Mouse (Mus musculus) neural tube, embryonic 15.5 days (tissue): ENCODE measurements around the gene Tfam. TPM values are rescaled to one million over a fixed set of nuclear protein-coding genes. Genes with fewer than 3 reads are reported as not detected.
A peak's percentile ranks its signal among the peaks of the same experiment; 100 is the strongest.

ENCODE experiments used
- ATAC-seq: fragments of 200-750 bp; cut with Nextera tagmentation; 2 replicates; pipeline ENCODE4 v1.8.0; 2017; ENCODE audit warnings: mild to moderate bottlenecking, moderate TSS enrichment, moderate library complexity; ENCODE audit not compliant: low FRiP score
- H3K27ac ChIP-seq: fragments of 300-500 bp; sonication (generic); replicated peaks from 2 replicates; pipeline ENCODE4 v1.5.1; 2015; ENCODE audit warnings: mild to moderate bottlenecking, inconsistent platforms
- H3K27me3 ChIP-seq: fragments of 300-500 bp; sonication (generic); replicated peaks from 2 replicates; pipeline ENCODE4 v1.6.1; 2015; ENCODE audit warnings: inconsistent platforms
- H3K36me3 ChIP-seq: fragments of 300-500 bp; sonication (generic); 2 replicates; pipeline ENCODE4 v1.6.1; 2015; ENCODE audit warnings: inconsistent platforms
- H3K4me1 ChIP-seq: fragments of 300-500 bp; sonication (generic); 2 replicates; pipeline ENCODE4 v1.6.1; 2015; ENCODE audit warnings: inconsistent platforms
- H3K4me2 ChIP-seq: fragments of 300-500 bp; sonication (generic); 2 replicates; pipeline ENCODE4 v1.6.1; 2015; ENCODE audit warnings: inconsistent platforms, mild to moderate bottlenecking, moderate library complexity
- H3K4me3 ChIP-seq: fragments of 300-500 bp; sonication (generic); replicated peaks from 2 replicates; pipeline ENCODE4 v1.5.1; 2015; ENCODE audit warnings: mild to moderate bottlenecking, inconsistent platforms
- H3K9ac ChIP-seq: fragments of 300-500 bp; sonication (generic); replicated peaks from 2 replicates; pipeline ENCODE4 v1.6.1; 2015; ENCODE audit warnings: mild to moderate bottlenecking, inconsistent platforms
- H3K9me3 ChIP-seq: fragments of 300-500 bp; sonication (generic); replicated peaks from 2 replicates; pipeline ENCODE4 v1.6.1; 2016; ENCODE audit warnings: inconsistent platforms
- WGBS: fragments of 180-500 bp; shearing (Covaris S2); methylation state at CpG from one replicate; pipeline ENCODE4 v1.1.7; 2015; ENCODE audit warnings: mixed read lengths; 5-methylcytosine and 5-hydroxymethylcytosine counted together
- polyA plus RNA-seq: library from polyadenylated mRNA; unstranded; fragments of >200 nt; fragmentation: Nextera tagmentation; extraction: Ambion mirVana; gene quantifications from 2 replicates; pipeline ENCODE4 v1.2.1, GENCODE M21; 2015

Gene Tfam
- polyA plus RNA-seq, result 47.8 and 60.8 TPM in 2 replicates

DNA sequence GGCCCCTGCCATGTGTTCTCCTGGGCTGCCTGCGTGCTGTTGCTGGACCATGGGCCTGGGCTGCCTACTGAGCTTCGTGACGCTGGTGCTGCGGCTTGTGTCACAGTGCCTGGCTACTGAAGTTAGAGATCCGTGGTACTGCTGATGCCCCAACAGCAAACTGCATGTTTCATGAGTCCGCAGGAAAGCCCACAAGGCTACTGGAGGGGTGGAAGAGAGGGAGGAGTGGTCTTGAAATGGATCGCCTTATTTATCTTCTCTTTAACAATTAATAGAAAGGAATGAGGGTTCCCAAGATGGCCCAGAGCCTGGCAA lies at the start of gene Tfam:
TSS of gene Tfam (minus strand) at position 41 of the 315 bp plus-strand sequence.
- peaks cover 20% of the 10 kb centered on the region for H3K36me3 ChIP-seq
- ATAC-seq, result no peak; the same call in 1 of the 2 replicates
- peaks cover 13% of the 10 kb centered on the region for H3K4me1 ChIP-seq
- H3K9ac ChIP-seq, result peak within 1 kb of the TSS; percentile 95
- H3K4me2 ChIP-seq, result peak within 1 kb of the TSS; percentile 89
- H3K27me3 ChIP-seq, result no peaks in the 10 kb centered on the region
- no peaks in the 10 kb centered on the region for H3K9me3 ChIP-seq
- H3K27ac ChIP-seq, result peak within 1 kb of the TSS; percentile 79
- WGBS, result 6% methylated on average over 7 of the region's 7 CpGs
- H3K4me3 ChIP-seq, result peak within 1 kb of the TSS; percentile 90

DNA sequence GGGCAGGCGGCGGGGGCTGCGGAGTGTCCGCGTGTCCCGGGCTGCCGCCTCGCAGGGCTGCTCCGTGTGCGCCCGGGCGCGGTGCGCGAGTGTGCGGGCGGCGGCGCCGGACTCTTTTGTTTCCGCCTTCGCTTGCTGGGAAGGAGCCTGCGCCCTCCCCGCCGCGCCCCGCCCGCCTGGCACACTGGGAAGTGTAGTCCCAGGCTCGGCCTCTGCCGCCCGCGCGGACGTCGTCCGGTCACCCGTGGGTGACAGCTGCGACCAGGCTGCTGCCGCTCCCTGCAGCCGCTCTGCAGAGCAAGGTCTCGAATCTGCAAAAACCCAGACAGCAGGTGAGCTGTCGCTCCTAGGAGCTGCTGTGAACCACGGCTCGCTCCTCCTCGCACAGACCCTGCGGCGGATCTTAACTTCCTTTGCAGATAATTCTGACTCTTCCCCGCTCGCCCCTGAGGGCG lies 47.1 kb upstream of the Tfam start, which contains the start of gene Ube2d1:
TSS of gene Ube2d1 (minus strand) at position 137 of the 455 bp plus-strand sequence.
- H3K27me3 ChIP-seq, result no peaks in the 10 kb centered on the region
- peaks cover 33% of the 10 kb centered on the region for H3K4me1 ChIP-seq
- ATAC-seq, result peak; percentile 95
- no peaks in the 10 kb centered on the region for H3K9me3 ChIP-seq
- peak within 1 kb of the TSS; percentile 92 for H3K9ac ChIP-seq
- peak within 1 kb of the TSS; percentile 67 for H3K4me2 ChIP-seq
- no peaks in the 10 kb centered on the region for H3K36me3 ChIP-seq
- H3K4me3 ChIP-seq, result peak within 1 kb of the TSS; percentile 84
- 0% methylated on average over 42 of the region's 50 CpGs for WGBS
- H3K27ac ChIP-seq, result peak within 1 kb of the TSS; percentile 89

DNA sequence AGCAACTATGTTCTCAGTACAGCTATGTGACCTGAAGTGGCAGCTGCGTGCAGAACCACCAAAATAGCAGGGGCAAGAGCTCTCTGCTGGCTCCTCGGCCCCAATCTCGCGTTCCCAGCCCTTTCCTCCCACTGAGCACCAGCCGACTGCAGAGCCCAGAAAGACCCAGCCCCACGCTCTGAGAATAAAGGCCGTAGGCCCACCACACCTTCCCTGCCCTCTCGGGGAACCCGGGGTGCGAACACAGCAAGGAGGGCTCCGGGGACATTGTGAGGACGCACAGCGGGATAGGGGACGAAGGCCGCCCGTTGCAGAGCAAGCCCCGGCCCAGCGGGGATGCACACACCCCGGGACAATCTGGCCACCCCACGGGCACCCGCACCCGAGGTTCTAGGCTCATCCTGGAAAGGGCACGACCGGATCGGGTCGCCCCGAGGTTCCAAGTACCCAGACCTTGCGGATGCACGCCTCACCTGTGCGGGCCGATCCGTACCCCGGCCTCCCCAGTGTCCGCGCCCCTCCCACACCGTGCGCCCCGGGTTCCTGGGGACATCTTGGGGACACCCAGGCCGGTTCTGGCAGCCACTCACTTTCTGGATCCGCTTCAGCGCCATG lies 46.5 kb upstream of the Tfam start:
- H3K27me3 ChIP-seq, result no peaks in the 10 kb centered on the region
- H3K36me3 ChIP-seq, result no peaks in the 10 kb centered on the region
- H3K27ac ChIP-seq, result peak overlapping the region; percentile 89
- ATAC-seq, result peak; percentile 84
- H3K4me2 ChIP-seq, result peak overlapping the region; percentile 67
- peak overlapping the region; percentile 84 for H3K4me3 ChIP-seq
- H3K4me1 ChIP-seq, result peaks cover 36% of the 10 kb centered on the region
- no peaks in the 10 kb centered on the region for H3K9me3 ChIP-seq
- WGBS, result under 1% methylated on average over 39 of the region's 41 CpGs
- H3K9ac ChIP-seq, result peak overlapping the region; percentile 92

DNA sequence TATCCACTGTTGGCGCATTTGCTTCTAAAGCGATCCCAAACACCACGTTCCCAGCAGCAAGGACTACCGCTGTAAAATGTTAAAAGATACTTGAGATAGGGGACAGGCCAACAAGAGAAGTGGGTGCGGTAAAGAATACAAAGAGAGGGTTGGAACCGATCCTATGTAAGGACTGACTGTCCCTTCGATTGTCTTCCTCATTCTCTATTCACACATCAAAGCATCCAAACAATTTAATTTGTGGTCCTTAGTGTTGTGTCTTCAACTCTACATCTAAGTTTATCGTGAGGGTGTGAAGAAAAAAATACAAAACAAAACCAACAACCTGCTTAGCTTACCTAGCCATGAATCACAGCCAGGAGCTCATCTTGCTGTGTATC lies 46.0 kb upstream of the Tfam start:
- peak overlapping the region; percentile 92 for H3K9ac ChIP-seq
- no peaks in the 10 kb centered on the region for H3K36me3 ChIP-seq
- peak overlapping the region; percentile 89 for H3K27ac ChIP-seq
- no peaks in the 10 kb centered on the region for H3K27me3 ChIP-seq
- no peaks in the 10 kb centered on the region for H3K9me3 ChIP-seq
- peaks cover 38% of the 10 kb centered on the region for H3K4me1 ChIP-seq
- no peak for ATAC-seq
- 4% methylated on average over 8 of the region's 8 CpGs for WGBS
- peak overlapping the region; percentile 67 for H3K4me2 ChIP-seq
- peak overlapping the region; percentile 84 for H3K4me3 ChIP-seq

DNA sequence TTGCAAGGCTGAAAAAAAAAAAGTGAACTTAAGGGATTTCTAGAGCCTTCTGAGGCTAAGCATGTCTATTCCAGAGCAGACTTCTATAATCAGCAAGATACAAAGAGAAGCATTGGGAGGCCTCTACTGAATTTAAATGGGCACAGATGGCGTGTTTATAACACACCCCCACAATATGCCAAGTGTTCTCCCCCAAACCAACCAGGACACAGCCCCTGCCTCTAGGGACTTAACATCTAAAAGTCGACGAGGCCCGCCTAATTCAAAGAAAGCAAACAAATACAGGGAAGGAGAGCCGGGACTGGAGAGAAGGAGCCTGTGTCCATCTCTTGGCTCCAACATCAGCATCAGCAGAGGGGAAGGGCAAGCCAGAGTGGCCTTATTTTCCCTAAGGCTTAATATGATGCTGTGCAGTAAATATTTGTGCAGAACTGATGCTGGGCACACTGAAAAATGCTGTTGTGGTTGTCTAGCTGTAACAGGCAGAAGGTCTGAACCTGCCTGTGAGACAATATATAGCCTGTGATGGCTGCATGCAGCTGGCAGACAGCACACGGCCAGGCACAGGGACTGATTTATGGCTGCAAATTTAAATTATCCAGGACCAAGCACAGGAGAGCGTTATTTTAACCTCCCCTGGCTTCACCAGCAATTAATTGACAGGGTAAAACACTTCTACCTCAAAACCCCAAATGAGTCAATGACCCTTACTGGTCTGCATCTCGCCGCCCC lies 35.1 kb upstream of the Tfam start:
- peak; percentile 25; the same call in 1 of the 2 replicates for ATAC-seq
- Histone ChIP-seq H3K4me3 (no peak overlapping the region), H3K27ac (peak overlapping the region; percentile 33), H3K27me3 (no peaks in the 10 kb centered on the region), H3K9ac (no peak overlapping the region), H3K4me1 (peaks cover 32% of the 10 kb centered on the region), H3K36me3 (no peaks in the 10 kb centered on the region), H3K4me2 (0 out of 2 replicates have a peak overlapping the region, but pooled peaks have one; percentile 1), H3K9me3 (no peaks in the 10 kb centered on the region)
- whole genome bisulfite sequencing, result 14% methylated on average over 9 of the region's 9 CpGs

DNA sequence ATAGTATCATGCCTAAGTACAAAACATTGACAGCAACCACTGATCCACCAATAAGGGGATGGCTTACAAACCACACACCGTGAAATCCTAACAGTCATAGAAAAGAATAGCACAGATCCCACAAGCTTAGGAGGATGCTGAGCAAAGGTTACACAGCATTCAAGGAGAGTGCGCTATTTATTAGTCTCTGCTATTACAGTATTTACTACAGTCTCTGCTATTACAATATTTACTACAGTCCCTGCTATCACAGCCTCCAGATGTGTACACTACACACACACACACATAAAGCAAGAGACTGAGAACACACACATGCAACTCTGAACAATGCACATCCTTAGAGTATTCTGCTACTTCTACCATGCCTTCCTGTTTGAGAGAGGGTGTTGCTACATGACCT lies 29.9 kb upstream of the Tfam start:
- WGBS, result 88% methylated on average over 2 of the region's 2 CpGs
- Histone ChIP-seq H3K9me3 (no peaks in the 10 kb centered on the region), H3K4me2 (no peak overlapping the region), H3K9ac (no peak overlapping the region), H3K4me3 (no peak overlapping the region), H3K36me3 (no peaks in the 10 kb centered on the region), H3K27ac (no peak overlapping the region), H3K4me1 (peaks cover 33% of the 10 kb centered on the region), H3K27me3 (no peaks in the 10 kb centered on the region)
- ATAC-seq, result no peak

DNA sequence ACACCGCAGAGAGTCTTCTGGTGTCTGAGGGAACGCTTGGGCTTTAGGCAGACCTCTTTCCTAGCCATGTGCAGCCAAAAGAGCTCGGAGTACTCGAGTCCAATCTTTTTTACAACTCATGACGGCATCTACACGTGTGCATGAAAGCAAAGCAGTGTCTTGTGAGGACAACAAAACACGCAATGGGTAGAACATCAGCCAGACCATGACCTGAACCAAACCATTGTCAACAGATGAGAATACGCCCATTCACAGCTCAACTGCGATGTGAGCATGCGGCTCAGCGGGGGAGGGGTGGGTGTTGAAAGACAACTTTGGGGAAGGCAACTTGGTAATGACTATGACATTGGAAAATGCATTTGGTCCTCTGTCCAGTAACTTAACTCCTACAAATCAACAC lies 29.4 kb upstream of the Tfam start:
- Histone ChIP-seq H3K4me1 (peaks cover 33% of the 10 kb centered on the region), H3K9me3 (no peaks in the 10 kb centered on the region), H3K27ac (no peak overlapping the region), H3K36me3 (no peaks in the 10 kb centered on the region), H3K27me3 (no peaks in the 10 kb centered on the region), H3K4me2 (no peak overlapping the region), H3K9ac (no peak overlapping the region), H3K4me3 (no peak overlapping the region)
- 73% methylated on average over 11 of the region's 11 CpGs for WGBS
- no peak for ATAC-seq

DNA sequence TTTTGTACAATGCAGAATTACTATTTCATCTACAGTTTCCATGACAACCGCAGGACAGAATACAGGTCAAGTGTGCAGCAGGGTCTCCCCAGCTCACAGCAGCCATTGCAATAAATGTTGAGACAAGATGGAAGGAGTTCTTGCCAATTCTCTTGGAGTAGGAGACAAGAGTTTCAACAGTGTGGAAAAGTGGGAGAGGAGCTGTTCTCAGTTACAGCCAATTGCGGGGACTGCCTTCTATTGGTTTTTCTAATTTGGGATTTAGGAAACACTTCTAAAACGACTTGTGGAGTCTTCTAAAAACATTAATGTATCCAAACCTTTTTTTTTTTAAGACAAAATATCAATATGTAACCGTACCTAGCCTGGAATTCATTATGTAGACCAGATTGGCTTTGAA lies 27.0 kb upstream of the Tfam start:
- no peak for ATAC-seq
- 91% methylated on average over 4 of the region's 4 CpGs for WGBS
- Histone ChIP-seq H3K4me3 (no peak overlapping the region), H3K27me3 (no peaks in the 10 kb centered on the region), H3K4me2 (no peak overlapping the region), H3K9ac (no peak overlapping the region), H3K4me1 (peaks cover 45% of the 10 kb centered on the region), H3K36me3 (no peaks in the 10 kb centered on the region; the same call in 1 of the 2 replicates), H3K9me3 (no peaks in the 10 kb centered on the region), H3K27ac (no peak overlapping the region)

DNA sequence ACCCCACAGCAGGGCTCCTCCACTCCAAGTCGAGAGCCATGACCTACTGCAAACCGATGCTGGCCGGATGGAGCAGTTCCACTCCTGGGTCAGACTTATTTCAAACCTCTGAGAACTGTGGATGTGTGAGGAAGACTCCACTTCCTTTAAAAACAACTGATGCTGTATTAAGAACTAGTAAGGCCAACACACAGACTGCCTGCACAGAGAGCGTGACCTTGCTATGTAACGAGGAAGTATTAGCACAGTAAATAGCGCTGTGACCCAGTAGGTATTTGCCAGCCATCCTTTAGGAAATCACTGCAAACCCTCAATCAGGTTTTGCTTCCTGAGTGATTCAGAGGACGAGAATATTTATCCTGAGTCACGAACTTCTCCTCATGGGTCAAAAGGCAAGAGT lies 23.6 kb upstream of the Tfam start:
- Histone ChIP-seq H3K9ac (no peak overlapping the region), H3K4me1 (peaks cover 31% of the 10 kb centered on the region), H3K27me3 (no peaks in the 10 kb centered on the region), H3K36me3 (peaks cover 12% of the 10 kb centered on the region; the same call in 1 of the 2 replicates), H3K4me2 (no peak overlapping the region), H3K9me3 (no peaks in the 10 kb centered on the region), H3K27ac (peak overlapping the region; percentile 61; the same call in 1 of the 2 replicates), H3K4me3 (no peak overlapping the region)
- no peak for ATAC-seq
- WGBS, result 65% methylated on average over 8 of the region's 8 CpGs

DNA sequence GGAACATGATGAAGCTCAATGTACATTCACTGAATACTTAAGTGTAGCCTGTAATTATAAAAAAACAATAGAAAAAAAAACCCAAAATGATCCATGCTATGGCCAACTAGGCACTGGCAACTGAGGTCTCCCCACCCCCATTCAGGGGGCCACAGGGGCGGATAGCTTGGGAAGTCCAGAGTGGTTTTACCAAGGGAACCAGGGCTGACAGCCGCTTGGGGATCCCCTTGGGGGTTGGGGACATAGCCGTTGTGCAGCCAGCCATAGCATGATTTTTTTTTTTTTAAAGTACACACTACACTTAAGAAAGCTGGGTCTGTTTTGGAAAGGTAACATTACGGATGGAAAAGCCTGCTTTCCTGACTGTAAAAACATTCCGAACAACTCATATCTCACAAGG lies 20.9 kb upstream of the Tfam start:
- H3K4me3 ChIP-seq, result no peak overlapping the region
- peaks cover 24% of the 10 kb centered on the region for H3K4me1 ChIP-seq
- H3K27me3 ChIP-seq, result no peaks in the 10 kb centered on the region
- H3K9ac ChIP-seq, result no peak overlapping the region
- H3K9me3 ChIP-seq, result no peaks in the 10 kb centered on the region
- H3K27ac ChIP-seq, result no peak overlapping the region
- no peak for ATAC-seq
- H3K36me3 ChIP-seq, result peaks cover 28% of the 10 kb centered on the region
- WGBS, result 75% methylated on average over 5 of the region's 5 CpGs
- H3K4me2 ChIP-seq, result no peak overlapping the region

DNA sequence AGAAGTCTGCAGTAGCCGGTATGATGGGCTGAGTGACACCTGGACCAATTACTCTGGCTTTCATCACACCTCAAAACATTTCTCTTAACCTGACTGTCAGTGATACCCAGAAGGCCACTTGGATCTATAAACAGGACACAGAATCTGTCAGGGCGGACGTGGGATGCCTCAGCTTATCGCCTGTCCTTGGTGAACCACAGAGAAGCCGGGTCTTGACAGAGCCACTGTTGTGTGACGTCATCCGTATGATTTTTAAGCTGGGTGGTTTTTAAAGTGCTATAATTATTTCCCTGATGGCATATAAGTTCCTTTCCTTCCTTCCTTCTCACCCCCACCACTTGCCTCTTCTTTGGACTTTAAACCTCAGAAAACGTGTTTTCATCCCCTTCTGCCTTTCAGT lies 20.4 kb upstream of the Tfam start:
- H3K36me3 ChIP-seq, result peaks cover 28% of the 10 kb centered on the region

DNA sequence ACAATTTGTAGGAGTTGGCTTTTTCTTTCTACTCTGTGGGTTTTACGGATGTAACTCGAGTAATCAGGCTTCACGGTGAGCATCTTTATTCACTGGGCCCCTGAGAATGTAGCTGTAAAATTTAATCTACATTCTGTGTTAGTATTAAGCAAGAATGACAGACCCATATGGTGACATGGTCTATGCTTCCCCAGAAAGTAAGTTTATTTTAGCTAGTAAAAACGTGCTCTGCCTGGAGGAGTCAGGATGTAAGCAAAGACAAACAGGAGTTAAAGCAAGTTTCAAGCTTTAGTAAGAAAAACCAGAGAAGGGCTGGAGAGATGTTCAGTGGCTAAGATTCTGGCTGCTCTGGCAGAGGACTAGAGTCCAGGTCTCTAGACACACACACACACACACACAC lies 15.1 kb upstream of the Tfam start:
- ATAC-seq, result no peak
- no peaks in the 10 kb centered on the region for H3K4me1 ChIP-seq
- H3K27me3 ChIP-seq, result no peaks in the 10 kb centered on the region
- H3K9me3 ChIP-seq, result no peaks in the 10 kb centered on the region
- WGBS, result 51% methylated on average over 4 of the region's 4 CpGs
- no peak overlapping the region for H3K9ac ChIP-seq
- no peak overlapping the region for H3K4me3 ChIP-seq
- no peak overlapping the region for H3K4me2 ChIP-seq
- no peak overlapping the region for H3K27ac ChIP-seq
- H3K36me3 ChIP-seq, result peaks cover 18% of the 10 kb centered on the region

More for the DNA sequence above, 20.4 kb upstream of the Tfam start:
- ATAC-seq, result no peak
- WGBS, result 89% methylated on average over 8 of the region's 8 CpGs
- no peak overlapping the region for H3K4me3 ChIP-seq
- no peak overlapping the region for H3K9ac ChIP-seq
- H3K27me3 ChIP-seq, result no peaks in the 10 kb centered on the region
- no peak overlapping the region for H3K27ac ChIP-seq
- H3K9me3 ChIP-seq, result no peaks in the 10 kb centered on the region
- no peak overlapping the region for H3K4me2 ChIP-seq
- peaks cover 24% of the 10 kb centered on the region for H3K4me1 ChIP-seq
